Mouse (Mus musculus): ENCODE measurements at regions not wholly inside any gene's neighbourhood (a gene's known extent, or its start where the extent isn't known, plus 50 kb on each side); places are given as distances from the start of the nearest gene placed in this dataset.

DNA sequence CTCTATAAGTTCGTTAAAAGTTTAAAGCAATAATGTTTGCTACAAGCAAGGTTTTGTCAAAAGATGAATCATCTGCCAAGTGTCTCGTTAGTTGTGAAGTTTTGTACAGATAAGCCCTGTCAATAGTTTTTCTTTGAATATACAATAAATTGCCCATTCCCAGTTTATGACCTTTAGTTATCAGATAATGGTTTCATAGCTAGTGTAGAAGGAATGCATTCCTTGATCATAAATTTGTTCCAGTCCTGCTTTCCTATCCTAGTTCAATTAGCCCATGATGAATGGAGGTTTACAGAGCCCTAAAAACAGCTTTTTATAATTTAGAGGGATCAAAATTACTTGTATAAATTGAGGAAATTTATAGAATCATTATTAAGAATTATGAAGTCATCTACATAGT lies 62.5 kb upstream of the Lrch2 start:
- no peak for DNase-seq (ENCODE audit: low spot score in 2 of 2)

- peak in 1 of 2 experiments; percentile 8 for DNase-seq (ENCODE audit: low spot score in 2 of 2)
Observed at GRCm38 (mm10) chrX:147608660-147609059, 54.8 kb upstream of the Lrch2 start.

All from gastrocnemius, postnatal 4 days (tissue).